Mouse (Mus musculus): Measurements from ENCODE around the gene Zfp69. TPM values are rescaled to one million over a fixed set of nuclear protein-coding genes. Genes with fewer than 3 reads are reported as not detected.

Zfp69 gene
- polyA plus RNA-seq, 1 experiment, result 3.2 TPM

GRCm38 (mm10) chr4:120882002-120882625 is 69.4 kb downstream of the Zfp69 start:
- Histone ChIP-seq H3K4me3 (ENCODE audit: control insufficient read depth, insufficient read depth, low read length) (no peak overlapping the region), H3K27ac (ENCODE audit: control insufficient read depth, insufficient read depth, low read length) (no peak overlapping the region; the same call in 1 of the 2 replicates), H3K27me3 (ENCODE audit: control insufficient read depth, insufficient read depth, low read length) (no peaks in the 10 kb centered on the region), H3K4me1 (replicated peaks; ENCODE audit: control insufficient read depth, insufficient read depth, low read length) (peaks cover 15% of the 10 kb centered on the region), H3K36me3 (ENCODE audit: control insufficient read depth, insufficient read depth, low read length) (no peaks in the 10 kb centered on the region)
- TF ChIP-seq CTCF (IDR thresholded peaks at IDR 0.05; ENCODE audit: borderline replicate concordance, control insufficient read depth, extremely low read depth, insufficient read depth, low read length, poor library complexity) (no peak), POLR2A (IDR thresholded peaks at IDR 0.05; ENCODE audit: control insufficient read depth, extremely low read depth, insufficient read depth, low read length, poor library complexity) (no peak)
- peak; percentile 46 for DNase-seq
- WGBS, result 41% methylated on average over 5 of the region's 5 CpGs

- no peak overlapping the region for H3K27ac ChIP-seq (ENCODE audit: control insufficient read depth, insufficient read depth, low read length)
These were observed 70.6 kb downstream of the Zfp69 start for GRCm38 (mm10) chr4:120880731-120881432.

More at GRCm38 (mm10) chr4:120880731-120881432, 70.6 kb downstream of the Zfp69 start:
- Histone ChIP-seq H3K36me3 (ENCODE audit: control insufficient read depth, insufficient read depth, low read length) (no peaks in the 10 kb centered on the region), H3K27me3 (ENCODE audit: control insufficient read depth, insufficient read depth, low read length) (no peaks in the 10 kb centered on the region), H3K4me1 (replicated peaks; ENCODE audit: control insufficient read depth, insufficient read depth, low read length) (peaks cover 15% of the 10 kb centered on the region), H3K4me3 (ENCODE audit: control insufficient read depth, insufficient read depth, low read length) (no peak overlapping the region)
- WGBS, result 37% methylated on average over 6 of the region's 6 CpGs
- TF ChIP-seq POLR2A (IDR thresholded peaks at IDR 0.05; ENCODE audit: control insufficient read depth, extremely low read depth, insufficient read depth, low read length, poor library complexity) (no peak), CTCF (IDR thresholded peaks at IDR 0.05; ENCODE audit: borderline replicate concordance, control insufficient read depth, extremely low read depth, insufficient read depth, low read length, poor library complexity) (no peak)
- DNase-seq, result no peak

Other genes with a start within 250 kb of the Zfp69 start
- gene Kcnq4, start 203.1 kb downstream of the Zfp69 start, polyA plus RNA-seq (2012; rRNA removed), result 1.1 and 2.0 TPM in 2 replicates
- 317 and 354 TPM in 2 replicates for gene Nfyc, start 120.1 kb downstream of the Zfp69 start, polyA plus RNA-seq (2012; rRNA removed)
- gene Rims3, start 96.9 kb downstream of the Zfp69 start, polyA plus RNA-seq (2012; rRNA removed), result 3.7 and 4.1 TPM in 2 replicates
- 10.9 and 11.7 TPM in 2 replicates for gene Exo5, start 26.7 kb downstream of the Zfp69 start, polyA plus RNA-seq (2012; rRNA removed)
- 87.4 and 88.9 TPM in 2 replicates for gene Smap2, start 65.5 kb upstream of the Zfp69 start, polyA plus RNA-seq (2012; rRNA removed)
- 0.20 and 0.38 TPM in 2 replicates for gene Col9a2, start 87.7 kb upstream of the Zfp69 start, polyA plus RNA-seq (2012; rRNA removed)
- 22.0 and 26.4 TPM in 2 replicates for gene Zmpste24, start 146.5 kb upstream of the Zfp69 start, polyA plus RNA-seq (2012; rRNA removed)
- gene Tmco2, start 157.5 kb upstream of the Zfp69 start, polyA plus RNA-seq (2012; rRNA removed), result not detected in 2 replicates